Mouse (Mus musculus): ENCODE results near the gene Myo1e.

Myo1e gene

DNA sequence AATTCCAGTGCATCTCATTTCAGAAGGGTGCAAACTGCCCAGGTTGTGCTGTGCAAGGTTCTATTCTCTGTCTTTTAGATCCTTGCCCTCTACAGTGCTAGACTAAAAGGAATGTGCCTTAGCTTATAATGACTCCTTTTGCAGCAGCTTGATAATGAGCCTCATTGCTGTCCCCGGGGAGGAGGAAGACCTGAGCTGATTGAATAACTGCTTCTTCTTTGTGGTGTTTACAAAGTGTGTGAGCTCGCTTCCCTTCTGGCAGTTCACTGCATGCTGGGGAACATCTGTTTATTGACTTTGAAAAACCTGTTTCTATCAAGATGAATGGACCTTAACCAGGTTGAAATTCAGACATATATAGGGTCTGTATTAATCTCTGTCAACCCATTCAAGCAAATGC is 89.8 kb downstream of the Myo1e start:
- DNase-seq: no peak

DNA sequence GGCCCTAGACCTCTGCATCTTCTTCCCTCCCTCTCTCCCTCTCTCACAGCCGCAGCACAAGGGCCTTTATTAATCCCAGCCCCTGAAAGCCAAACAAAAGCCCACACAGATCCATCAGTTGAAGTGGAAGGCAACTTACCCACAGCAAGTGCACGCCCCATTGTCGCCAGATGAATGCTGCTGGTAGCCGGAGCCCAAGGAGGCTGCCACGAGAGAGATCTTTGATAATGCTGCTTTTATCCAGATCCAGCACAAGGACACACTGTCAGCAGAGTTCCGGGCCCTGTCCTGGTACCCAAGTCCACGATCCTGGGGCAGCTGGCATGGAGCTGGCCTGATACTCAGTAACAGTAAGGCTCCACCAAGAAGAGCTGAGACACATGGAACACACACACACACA is 91.1 kb downstream of the Myo1e start:
- peak; percentile 19 for DNase-seq

- DNase-seq: no peak
These were observed 93.6 kb downstream of the Myo1e start for GRCm38 (mm10) chr9:70300705-70301104.

GRCm38 (mm10) chr9:70301598-70301997 is 94.4 kb downstream of the Myo1e start:
- no peak for DNase-seq

- DNase-seq: no peak
These were observed 97.8 kb downstream of the Myo1e start for GRCm38 (mm10) chr9:70304901-70305300.

- DNase-seq: no peak
These were observed 102.9 kb downstream of the Myo1e start for GRCm38 (mm10) chr9:70310046-70310445.

- no peak for DNase-seq
These were observed 106.9 kb downstream of the Myo1e start for GRCm38 (mm10) chr9:70314019-70314418.

DNA sequence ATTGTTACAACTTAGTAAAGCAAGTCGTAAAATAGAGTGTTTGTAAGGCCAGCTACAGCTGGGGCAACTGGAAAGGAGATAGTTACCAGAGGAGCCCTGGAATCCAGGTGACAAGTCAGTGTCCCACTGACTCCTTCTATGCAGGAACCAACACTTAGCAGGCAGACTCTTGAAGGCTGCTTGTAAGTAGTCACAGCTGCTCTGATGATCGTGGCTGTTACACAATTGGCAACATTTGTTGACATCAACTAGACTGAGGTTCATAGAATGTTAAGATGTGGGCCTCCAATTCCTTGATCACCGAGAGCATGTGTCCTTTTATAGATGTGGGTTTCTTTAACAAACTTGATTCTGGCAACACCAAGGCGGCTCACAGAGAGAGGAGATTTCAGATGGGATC is 108.0 kb downstream of the Myo1e start:
- DNase-seq: no peak

GRCm38 (mm10) chr9:70318601-70319000 is 111.5 kb downstream of the Myo1e start:
- DNase-seq: no peak

- DNase-seq: no peak
These were observed 117.2 kb downstream of the Myo1e start for GRCm38 (mm10) chr9:70324336-70324735.

DNA sequence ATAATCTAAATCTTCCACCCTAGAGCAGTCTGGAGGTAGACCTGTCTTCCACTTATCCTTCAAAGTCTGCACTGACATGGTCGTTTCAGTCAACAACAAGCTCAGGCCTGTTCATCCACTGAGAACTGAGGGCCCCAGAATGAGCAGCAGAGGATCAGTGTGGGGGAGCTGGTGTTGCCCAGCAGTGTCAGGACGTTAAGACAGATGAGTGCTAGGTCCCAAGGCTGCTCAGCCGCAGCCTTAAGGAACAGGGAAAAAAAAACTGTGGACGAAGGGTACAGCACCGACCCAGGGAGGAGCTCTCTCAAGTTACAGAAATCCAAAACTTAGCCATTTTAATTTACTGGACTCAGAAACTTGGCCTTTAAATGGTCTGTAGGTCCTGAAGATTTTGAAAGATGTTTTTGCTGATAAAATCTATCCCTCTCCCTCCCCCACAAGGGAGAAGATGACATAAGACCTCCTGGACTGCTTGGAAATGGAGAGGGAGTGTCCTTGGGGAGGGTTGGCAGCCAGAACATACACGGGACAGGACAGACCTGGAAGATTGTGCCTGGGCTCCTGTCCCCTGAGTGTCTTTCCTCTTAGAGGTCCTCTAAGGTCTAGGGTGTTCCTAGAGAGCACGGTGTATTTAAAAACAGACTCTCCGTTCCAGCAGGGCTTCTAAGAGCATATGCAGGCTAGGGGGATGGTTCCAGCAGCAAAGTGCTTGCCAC is 118.9 kb downstream of the Myo1e start:
- DNase-seq: no peak

GRCm38 (mm10) chr9:70328193-70328841 is 121.2 kb downstream of the Myo1e start:
- DNase-seq: no peak

GRCm38 (mm10) chr9:70331727-70332335 is 124.7 kb downstream of the Myo1e start:
- no peak for DNase-seq

- no peak for DNase-seq
These were observed 131.2 kb downstream of the Myo1e start for GRCm38 (mm10) chr9:70338391-70338790.

- no peak for DNase-seq
These were observed 131.7 kb downstream of the Myo1e start for GRCm38 (mm10) chr9:70338894-70339293.

- DNase-seq: no peak
These were observed 142.1 kb downstream of the Myo1e start for GRCm38 (mm10) chr9:70349274-70349673.

GRCm38 (mm10) chr9:70351570-70352277 is 144.6 kb downstream of the Myo1e start:
- DNase-seq: no peak

GRCm38 (mm10) chr9:70356254-70356653 is 149.1 kb downstream of the Myo1e start:
- no peak for DNase-seq

DNA sequence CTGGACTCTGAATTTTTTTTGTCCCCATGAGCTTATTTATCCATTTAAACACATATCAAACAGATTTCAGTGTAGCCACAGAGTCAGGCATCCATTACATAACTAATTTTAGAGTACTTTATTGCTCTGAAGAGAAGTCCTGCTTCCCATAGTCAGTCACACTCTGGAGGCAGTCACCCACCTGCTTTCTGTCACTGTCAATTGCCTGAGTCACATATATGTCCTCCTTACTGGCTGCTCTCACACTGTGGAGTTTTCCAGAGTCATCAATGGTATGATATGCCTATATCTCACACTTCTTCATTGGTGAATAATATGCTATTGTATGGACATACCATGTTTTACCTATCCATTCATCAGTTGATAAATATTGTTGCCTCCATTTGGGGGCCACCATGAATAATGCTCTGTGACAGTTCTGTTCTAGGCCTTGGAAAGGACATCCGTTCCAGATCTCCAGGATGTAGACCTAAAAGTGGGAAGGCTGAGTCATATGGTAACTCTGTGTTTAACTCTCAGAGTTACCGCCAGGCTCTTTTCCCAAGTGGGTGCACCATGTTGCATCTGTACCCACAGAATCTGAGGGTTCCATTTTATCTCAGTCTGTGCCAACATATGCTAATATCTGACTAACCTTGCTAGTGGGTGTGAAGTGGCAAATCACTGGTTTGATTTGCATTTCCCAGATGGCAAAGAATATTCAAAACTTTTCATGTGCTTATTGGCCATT is 152.4 kb downstream of the Myo1e start:
- no peak for DNase-seq

GRCm38 (mm10) chr9:70364741-70365140 is 157.6 kb downstream of the Myo1e start:
- DNase-seq: no peak

GRCm38 (mm10) chr9:70365915-70366314 is 158.8 kb downstream of the Myo1e start:
- DNase-seq: no peak

GRCm38 (mm10) chr9:70366898-70367297 is 159.7 kb downstream of the Myo1e start:
- DNase-seq: no peak

GRCm38 (mm10) chr9:70371638-70372037 is 164.5 kb downstream of the Myo1e start:
- DNase-seq: no peak

Measured in cerebellum, adult 9-11 months (tissue).